Mouse (Mus musculus) small intestine, adult 2 months (tissue): Measurements from ENCODE around the gene Sept5. TPM values are rescaled to one million over a fixed set of nuclear protein-coding genes. Genes with fewer than 3 reads are reported as not detected.
A peak's percentile ranks its signal among the peaks of the same experiment; 100 is the strongest.

Experiments
- H3K27ac ChIP-seq: fragments of 200-500 bp; 2 replicates; pipeline ENCODE4 v1.5.1; 2012; ENCODE audit warnings: low read depth, low read length, control low read depth, inconsistent platforms; ENCODE audit not compliant: insufficient read depth
- H3K27me3 ChIP-seq: fragments of 200-500 bp; 2 replicates; pipeline ENCODE4 v1.6.1; 2012; ENCODE audit warnings: mild to moderate bottlenecking, moderate library complexity, low read length, inconsistent platforms; ENCODE audit not compliant: control insufficient read depth, insufficient read depth
- H3K36me3 ChIP-seq: fragments of 200-500 bp; 2 replicates; pipeline ENCODE4 v1.6.1; 2012; ENCODE audit warnings: mild to moderate bottlenecking, low read length, control low read depth, inconsistent platforms; ENCODE audit not compliant: control insufficient read depth, insufficient read depth
- H3K4me1 ChIP-seq: fragments of 200-500 bp; 2 replicates; pipeline ENCODE4 v1.6.1; 2012; ENCODE audit warnings: low read length, inconsistent platforms, mixed read lengths; ENCODE audit not compliant: control insufficient read depth, insufficient read depth, insufficient read length
- H3K4me3 ChIP-seq: fragments of 200-500 bp; 2 replicates; pipeline ENCODE4 v1.5.1; 2012; ENCODE audit warnings: low read depth, mild to moderate bottlenecking, control low read depth, inconsistent platforms, low read length, moderate library complexity
- CTCF ChIP-seq: fragments of 200-500 bp; IDR thresholded peaks from 2 replicates; pipeline ENCODE4 v1.5.1; 2012; ENCODE audit warnings: low read depth, mild to moderate bottlenecking, control low read depth, inconsistent platforms, low read length, moderate library complexity, mixed read lengths; ENCODE audit not compliant: insufficient replicate concordance, insufficient read length; ENCODE audit errors: extremely low read depth
- POLR2A ChIP-seq: fragments of 200-500 bp; IDR thresholded peaks from 2 replicates; pipeline ENCODE4 v1.6.1; 2012; ENCODE audit warnings: low read depth, mild to moderate bottlenecking, control low read depth, inconsistent platforms, low read length, moderate library complexity
- WGBS: fragments of 180-500 bp; shearing (Covaris S2); methylation state at CpG from one replicate; pipeline ENCODE4 v1.1.7; 2018; 5-methylcytosine and 5-hydroxymethylcytosine counted together
- polyA plus RNA-seq: library from polyadenylated mRNA; depleted of rRNA; stranded (reverse); fragments of >200 nt; gene quantifications from 2 replicates; pipeline ENCODE4 v1.2.3, GENCODE M21; 2012

Gene Sept5
- polyA plus RNA-seq, 1 experiment: 381 TPM

DNA sequence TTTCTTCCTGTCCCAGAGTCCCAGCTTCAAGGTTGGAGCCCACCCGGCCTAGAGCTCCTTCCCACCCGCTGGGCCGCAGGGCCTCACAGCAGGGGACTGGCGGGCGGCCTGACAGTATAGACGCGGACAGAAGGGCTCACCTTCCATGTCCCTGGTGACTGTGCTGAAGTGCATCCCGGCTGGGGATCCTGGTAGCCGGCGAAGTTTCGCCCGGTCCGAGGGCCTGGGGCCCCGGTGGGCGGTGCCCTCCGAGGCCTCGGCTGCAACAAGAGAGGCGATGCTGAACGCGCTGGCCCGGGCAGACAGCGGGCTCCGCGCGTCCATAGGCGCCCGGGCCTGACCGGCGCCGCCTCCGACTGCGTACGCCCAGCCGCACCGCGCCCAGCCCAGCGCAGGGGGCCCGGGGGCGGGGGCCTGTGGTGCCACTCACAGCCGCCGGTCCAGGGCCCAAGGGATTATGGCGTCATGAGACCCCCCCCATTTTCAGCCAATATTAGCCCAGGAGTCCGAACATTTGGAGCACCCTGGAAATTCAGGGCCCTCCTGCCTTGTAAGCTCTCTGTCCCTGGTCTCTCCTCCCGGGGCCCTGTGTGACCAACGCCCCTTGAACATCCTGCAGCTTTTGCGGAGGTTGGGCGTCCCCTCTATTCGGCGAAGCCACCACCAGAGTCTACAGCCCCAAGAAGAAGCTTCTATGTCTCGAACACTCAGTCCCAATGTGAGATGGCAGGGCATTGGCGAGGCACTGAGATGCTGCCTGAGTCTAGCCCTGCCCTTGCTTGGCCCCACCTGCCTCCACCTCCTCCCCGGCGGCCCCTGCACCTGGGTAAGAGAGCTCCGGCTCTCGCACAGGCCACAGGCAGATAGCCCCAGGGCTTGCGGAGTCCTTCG, 41.7 kb downstream of the Sept5 start:
- Histone ChIP-seq H3K27me3 (peaks cover 72% of the 10 kb centered on the region), H3K4me3 (peak overlapping the region; percentile 25; the same call in 1 of the 2 replicates), H3K27ac (no peak overlapping the region), H3K36me3 (no peaks in the 10 kb centered on the region), H3K4me1 (peaks cover 20% of the 10 kb centered on the region)
- WGBS: 5% methylated on average over 57 of the region's 57 CpGs
- TF ChIP-seq POLR2A (no peak), CTCF (no peak)

DNA sequence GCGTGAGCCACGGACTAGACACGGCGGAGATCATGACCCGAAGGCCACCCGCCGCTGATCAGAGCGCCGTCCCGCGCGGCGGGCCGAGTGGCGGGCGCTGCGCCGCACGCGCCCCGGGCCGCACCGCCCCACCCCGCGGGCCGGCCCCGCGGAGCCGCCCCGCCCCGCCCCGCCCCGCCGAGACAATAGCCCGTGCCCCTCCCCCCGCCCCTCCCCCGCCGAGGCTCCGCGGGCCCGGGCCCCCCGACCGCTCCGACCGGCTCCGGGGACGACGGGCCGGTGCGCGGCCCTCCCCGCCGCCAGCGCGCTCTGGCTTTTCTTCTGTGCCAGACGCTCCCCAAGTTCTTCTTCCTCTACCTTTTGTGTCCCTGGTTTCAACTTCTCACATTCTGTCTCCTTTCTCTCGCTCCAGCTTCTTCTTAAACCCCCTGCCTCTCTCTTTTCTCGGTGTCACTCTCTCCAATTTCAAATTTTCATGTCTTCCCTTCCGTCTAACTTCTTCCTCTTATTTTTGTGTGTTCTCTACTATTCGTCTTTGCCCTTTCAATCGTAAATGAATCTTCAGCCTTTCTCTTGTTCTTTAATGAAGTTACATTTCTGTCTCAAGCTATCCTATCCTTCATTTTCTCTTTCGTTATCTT, 42.7 kb downstream of the Sept5 start:
- peaks cover 82% of the 10 kb centered on the region for H3K27me3 ChIP-seq
- H3K4me3 ChIP-seq: peak overlapping the region; percentile 56
- no peak overlapping the region for H3K27ac ChIP-seq
- no peaks in the 10 kb centered on the region for H3K36me3 ChIP-seq
- TF ChIP-seq POLR2A (no peak), CTCF (no peak)
- 3% methylated on average over 57 of the region's 62 CpGs for WGBS
- H3K4me1 ChIP-seq: peaks cover 25% of the 10 kb centered on the region

DNA sequence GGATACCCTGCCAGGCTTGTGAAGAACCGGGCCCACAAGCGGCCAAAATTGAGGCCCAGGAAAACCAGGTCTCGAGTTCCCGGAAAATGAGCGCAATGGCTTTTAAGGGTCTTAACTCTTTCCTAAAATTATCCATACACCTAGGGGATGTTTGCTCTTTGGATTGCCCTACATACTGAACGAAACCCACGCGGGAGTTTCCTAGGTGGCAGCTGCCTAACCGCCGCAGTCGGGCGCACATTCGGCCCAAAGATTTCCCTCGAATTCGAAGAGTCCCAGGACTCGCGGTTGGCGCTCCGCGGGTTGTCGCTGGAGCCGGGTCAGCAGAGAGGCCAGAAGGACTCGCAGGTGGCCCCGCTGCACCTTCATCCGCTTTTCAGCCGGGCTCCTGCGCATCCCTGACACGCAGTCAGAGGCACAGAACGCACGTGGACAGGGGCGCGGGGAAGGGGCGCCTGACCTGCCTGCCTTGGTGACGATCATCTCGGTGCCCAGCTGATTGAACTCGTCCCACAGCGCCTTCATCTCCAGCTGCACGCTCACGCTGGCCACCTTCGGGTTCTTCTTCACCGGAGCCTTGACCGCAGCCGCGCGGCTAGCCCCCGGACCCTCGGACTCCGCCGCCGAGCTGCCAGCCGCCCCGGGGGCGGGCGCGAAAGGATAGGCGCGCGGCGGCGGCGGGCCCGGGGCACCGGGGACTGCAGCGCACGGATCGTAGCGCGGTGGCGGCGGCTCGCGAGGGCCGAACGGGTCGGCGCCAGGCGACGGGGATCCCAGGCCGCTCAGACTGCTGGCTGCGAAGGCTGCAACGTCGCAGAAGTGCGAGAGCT, 43.5 kb downstream of the Sept5 start:
- peak overlapping the region; percentile 56 for H3K4me3 ChIP-seq

DNA sequence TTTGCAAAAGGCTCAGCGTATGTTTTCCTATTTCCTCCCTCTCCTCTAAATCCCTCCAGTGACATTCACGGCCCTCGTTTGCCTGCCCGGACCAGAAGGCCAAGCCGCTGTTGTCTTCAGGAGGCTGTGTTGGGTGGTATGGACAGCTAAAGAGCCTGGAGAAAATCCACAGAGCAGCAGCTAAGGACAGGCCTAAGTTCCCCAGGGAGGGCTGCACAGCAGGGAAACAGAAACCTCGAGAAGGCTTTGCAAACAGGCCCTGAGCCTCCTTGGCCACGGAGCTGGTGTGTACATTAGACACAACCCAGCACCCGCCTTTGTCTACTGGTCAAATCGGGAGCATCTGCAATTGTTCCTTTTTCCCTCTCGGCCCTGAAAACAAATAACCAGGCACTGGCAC, 44.1 kb downstream of the Sept5 start:
- peaks cover 23% of the 10 kb centered on the region for H3K4me1 ChIP-seq
- H3K27me3 ChIP-seq: peaks cover 83% of the 10 kb centered on the region

More for the DNA sequence above, 43.5 kb downstream of the Sept5 start:
- TF ChIP-seq CTCF (no peak), POLR2A (no peak)
- Histone ChIP-seq H3K36me3 (no peaks in the 10 kb centered on the region), H3K27ac (no peak overlapping the region), H3K4me1 (peaks cover 26% of the 10 kb centered on the region), H3K27me3 (peaks cover 82% of the 10 kb centered on the region)
- WGBS: 8% methylated on average over 82 of the region's 83 CpGs

DNA sequence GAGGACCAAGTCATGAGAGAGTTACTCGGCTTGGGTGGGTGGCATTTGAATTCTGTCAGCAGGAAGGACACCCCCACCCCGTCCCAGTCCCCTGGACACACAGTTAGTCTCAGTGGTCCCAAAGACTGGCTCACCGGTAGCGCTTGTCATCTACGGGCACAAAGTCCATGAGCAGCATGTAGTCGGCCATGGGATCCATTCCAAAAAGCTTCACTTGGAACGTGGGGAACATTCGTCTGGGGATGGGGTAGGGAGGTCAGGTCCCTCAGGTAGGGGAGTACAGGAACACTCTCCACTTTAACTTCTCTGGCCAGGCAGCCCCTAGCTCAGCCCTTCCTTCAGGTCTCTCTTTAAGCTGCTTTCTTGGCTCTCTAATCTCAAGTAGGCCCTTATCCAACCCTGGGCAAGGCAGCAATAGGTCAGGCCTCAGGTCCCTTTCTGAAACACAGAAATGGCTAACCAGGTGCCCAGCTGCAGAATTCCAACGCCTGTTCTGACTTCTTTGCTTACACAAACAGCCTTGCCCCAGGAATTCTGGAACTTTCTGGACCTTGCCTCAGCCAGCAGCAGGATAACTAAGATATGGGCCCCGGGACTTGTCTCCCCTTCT, 44.7 kb downstream of the Sept5 start:
- H3K36me3 ChIP-seq: no peaks in the 10 kb centered on the region
- peaks cover 87% of the 10 kb centered on the region for H3K27me3 ChIP-seq
- TF ChIP-seq CTCF: no peak
- H3K27ac ChIP-seq: no peak overlapping the region
- peaks cover 21% of the 10 kb centered on the region for H3K4me1 ChIP-seq
- H3K4me3 ChIP-seq: no peak overlapping the region
- WGBS: 80% methylated on average over 10 of the region's 10 CpGs

More for the DNA sequence above, 44.1 kb downstream of the Sept5 start:
- TF ChIP-seq CTCF (no peak), POLR2A (no peak)
- 60% methylated on average over 10 of the region's 10 CpGs for WGBS
- Histone ChIP-seq H3K4me3 (0 out of 2 replicates have a peak overlapping the region, but pooled peaks have one; percentile 5), H3K27ac (no peak overlapping the region), H3K36me3 (no peaks in the 10 kb centered on the region)

DNA sequence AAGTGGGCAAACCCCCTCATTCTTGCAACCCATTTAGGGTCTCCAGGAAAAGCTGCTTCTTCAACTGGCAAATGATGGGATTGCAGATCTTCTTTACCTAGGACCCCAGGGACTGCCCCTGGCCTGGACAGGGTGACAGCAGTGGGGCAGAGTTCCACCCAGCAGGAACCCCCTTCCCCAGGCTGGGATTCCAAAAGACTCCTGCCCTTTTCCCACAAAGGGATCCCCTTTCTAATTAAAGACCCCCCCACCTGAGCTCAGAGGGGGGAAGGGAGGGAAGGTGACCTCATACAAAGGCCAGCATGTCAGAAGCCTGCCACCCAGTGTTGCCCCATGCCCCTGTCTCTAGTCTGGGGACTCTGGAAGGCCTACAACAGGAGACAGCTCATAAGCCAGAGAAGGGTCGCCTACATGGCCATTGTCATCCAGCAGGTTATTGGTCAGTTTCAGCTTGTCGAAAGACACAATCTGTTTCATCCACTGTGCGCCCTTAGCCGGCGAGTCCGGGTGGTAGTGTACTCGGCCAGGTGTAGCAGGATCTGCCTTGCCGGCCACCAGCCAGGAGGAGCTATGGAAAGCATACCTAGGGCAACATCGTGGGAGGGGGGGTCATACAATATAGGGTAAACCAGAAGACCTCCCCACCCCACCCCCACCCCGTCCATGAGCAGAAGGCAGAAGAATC, 45.9 kb downstream of the Sept5 start:
- no peak overlapping the region for H3K27ac ChIP-seq
- no peaks in the 10 kb centered on the region for H3K36me3 ChIP-seq
- no peak for TF ChIP-seq POLR2A
- TF ChIP-seq CTCF: no peak
- no peak overlapping the region for H3K4me3 ChIP-seq
- H3K4me1 ChIP-seq: peaks cover 21% of the 10 kb centered on the region
- 74% methylated on average over 10 of the region's 10 CpGs for WGBS
- peaks cover 87% of the 10 kb centered on the region for H3K27me3 ChIP-seq
